Mouse (Mus musculus): ENCODE measurements around the gene Zfp442. TPM values are rescaled to one million over a fixed set of nuclear protein-coding genes. Genes with fewer than 3 reads are reported as not detected.

The Zfp442 gene
- polyA plus RNA-seq, 1 experiment from 2014 or later = 10.7 TPM

Other genes with a start within 250 kb of the Zfp442 start
- gene Zfp937, start 233.4 kb downstream of the Zfp442 start, polyA plus RNA-seq (2015; fragmentation: Nextera tagmentation; extraction: Ambion mirVana) = 10.0 and 11.3 TPM in 2 replicates
- gene Gm21994, start 195.9 kb downstream of the Zfp442 start, polyA plus RNA-seq (2015; fragmentation: Nextera tagmentation; extraction: Ambion mirVana) = 6.4 and 7.4 TPM in 2 replicates
- gene Gm14124, start 194.0 kb downstream of the Zfp442 start, polyA plus RNA-seq (2015; fragmentation: Nextera tagmentation; extraction: Ambion mirVana) = 0.09 TPM in 1 of 2 replicates, not detected in the other
- gene Gm10130, start 127.8 kb downstream of the Zfp442 start, polyA plus RNA-seq (2015; fragmentation: Nextera tagmentation; extraction: Ambion mirVana) = 4.0 and 4.7 TPM in 2 replicates
- 9.4 and 11.7 TPM in 2 replicates for gene 3300002I08Rik, start 88.7 kb downstream of the Zfp442 start, polyA plus RNA-seq (2015; fragmentation: Nextera tagmentation; extraction: Ambion mirVana)
- gene Zfp345, start 33.6 kb upstream of the Zfp442 start, polyA plus RNA-seq (2015; fragmentation: Nextera tagmentation; extraction: Ambion mirVana) = 0.15 TPM in 1 of 2 replicates, not detected in the other
- 0.45 and 1.0 TPM in 2 replicates for gene Cst7, start 118.9 kb upstream of the Zfp442 start, polyA plus RNA-seq (2015; fragmentation: Nextera tagmentation; extraction: Ambion mirVana)
- 28.4 and 30.9 TPM in 2 replicates for gene Apmap, start 157.1 kb upstream of the Zfp442 start, polyA plus RNA-seq (2015; fragmentation: Nextera tagmentation; extraction: Ambion mirVana)
- gene Acss1, start 217.0 kb upstream of the Zfp442 start, polyA plus RNA-seq (2015; fragmentation: Nextera tagmentation; extraction: Ambion mirVana) = 4.1 and 4.5 TPM in 2 replicates
- 0.04 TPM in 1 of 2 replicates, not detected in the other for gene Vsx1, start 237.9 kb upstream of the Zfp442 start, polyA plus RNA-seq (2015; fragmentation: Nextera tagmentation; extraction: Ambion mirVana)